Mouse (Mus musculus): Measurements from ENCODE around the gene Itprip.

DNA sequence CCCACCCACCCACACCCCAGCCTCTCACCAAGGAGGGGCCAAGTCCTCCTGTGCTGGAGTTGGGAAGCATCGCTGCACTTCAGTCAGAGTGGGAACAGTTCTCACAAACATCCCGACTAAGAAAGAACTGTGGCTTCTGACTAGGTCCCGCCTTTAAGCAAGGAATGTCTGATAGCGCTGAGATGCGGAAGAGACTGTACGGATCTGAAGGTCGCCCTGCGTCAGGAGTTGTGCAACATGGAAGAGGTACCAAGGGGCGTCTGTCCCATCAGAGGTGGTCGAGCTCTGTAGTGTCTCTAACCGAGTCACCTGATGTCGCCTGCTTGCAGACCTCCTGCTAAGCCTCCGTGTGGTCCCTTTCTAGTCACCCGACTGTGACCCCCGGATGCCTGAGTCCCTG, 42.8 kb downstream of the Itprip start:
- TF ChIP-seq CTCF (IDR thresholded peaks at IDR 0.05; ENCODE audit: low read depth, low read length) (no peak), POLR2A (IDR thresholded peaks at IDR 0.05; ENCODE audit: borderline replicate concordance, low read depth, low read length) (no peak)
